Mouse (Mus musculus): Measurements from ENCODE around the gene Tmem44.

DNA sequence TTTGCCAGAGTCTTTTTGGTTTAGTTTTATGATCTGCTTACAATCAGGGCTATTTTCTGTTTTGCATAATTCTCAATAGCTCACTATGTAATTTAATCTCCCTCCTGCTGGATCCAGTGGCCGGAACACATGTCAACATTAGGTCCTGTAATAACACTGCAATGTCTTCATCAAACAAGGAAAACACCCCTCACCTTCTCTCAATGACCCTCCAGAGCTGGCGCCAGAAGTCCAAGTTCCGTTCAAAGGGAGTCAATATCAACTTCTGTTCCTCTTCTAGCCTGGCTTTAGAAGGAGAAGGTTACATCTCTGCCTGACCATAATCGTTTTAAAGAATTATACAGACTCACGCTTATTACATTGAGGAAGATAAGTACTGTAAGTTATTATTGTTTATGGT lies 30.1 kb upstream of the Tmem44 start:
- no peak for TF ChIP-seq CTCF (IDR thresholded peaks at IDR 0.05; ENCODE audit: low read depth, low read length)
- no peak for TF ChIP-seq POLR2A (IDR thresholded peaks at IDR 0.05; ENCODE audit: borderline replicate concordance, low read depth, low read length)
